Mouse (Mus musculus) hindbrain, embryonic 11.5 days (tissue): ENCODE data around the gene Cirbp. TPM values are rescaled to one million over a fixed set of nuclear protein-coding genes. Genes with fewer than 3 reads are reported as not detected.

Experiments
- ATAC-seq: fragments of 200-750 bp; cut with Nextera tagmentation; 2 replicates; pipeline ENCODE4 v1.8.0; 2017; ENCODE audit warnings: mild to moderate bottlenecking, moderate TSS enrichment, moderate library complexity; ENCODE audit not compliant: low FRiP score
- DNase-seq: peaks from one replicate; pipeline ENCODE4 v3.0.0-alpha.2; 2015; ENCODE audit warnings: low spot score
- H3K27ac ChIP-seq: fragments of 300-500 bp; sonication (generic); 2 replicates; pipeline ENCODE4 v1.5.1; 2014; ENCODE audit warnings: mild to moderate bottlenecking, low read depth, low read length
- H3K27me3 ChIP-seq: fragments of 300-500 bp; sonication (generic); 2 replicates; pipeline ENCODE4 v1.6.1; 2014; ENCODE audit warnings: mild to moderate bottlenecking, low read length, moderate library complexity, mixed read lengths; ENCODE audit not compliant: control insufficient read depth, insufficient read depth
- H3K36me3 ChIP-seq: fragments of 300-500 bp; sonication (generic); 2 replicates; pipeline ENCODE4 v1.6.1; 2014; ENCODE audit warnings: mild to moderate bottlenecking, low read length, moderate library complexity, mixed read lengths; ENCODE audit not compliant: control insufficient read depth, insufficient read depth
- H3K4me1 ChIP-seq: fragments of 300-500 bp; sonication (generic); replicated peaks from 2 replicates; pipeline ENCODE4 v1.6.1; 2014; ENCODE audit warnings: low read length, mixed read lengths; ENCODE audit not compliant: control insufficient read depth, insufficient read depth
- H3K4me2 ChIP-seq: fragments of 300-500 bp; sonication (generic); replicated peaks from 2 replicates; pipeline ENCODE4 v1.6.1; 2014; ENCODE audit warnings: mild to moderate bottlenecking, low read depth, low read length
- H3K4me3 ChIP-seq: fragments of 300-500 bp; sonication (generic); 2 replicates; pipeline ENCODE4 v1.5.1; 2014; ENCODE audit warnings: low read depth, low read length
- H3K9ac ChIP-seq: fragments of 300-500 bp; sonication (generic); 2 replicates; pipeline ENCODE4 v1.6.1; 2014; ENCODE audit warnings: low read depth, low read length
- H3K9me3 ChIP-seq: fragments of 300-500 bp; sonication (generic); 2 replicates; pipeline ENCODE4 v1.6.1; 2016; ENCODE audit warnings: low read length; ENCODE audit not compliant: control insufficient read depth
- whole genome bisulfite sequencing: fragments of 180-500 bp; shearing (Covaris S2); extraction: QIAGEN DNeasy Blood & Tissue Kit; methylation state at CpG from one replicate; pipeline ENCODE4 v1.1.7; 2014; 5-methylcytosine and 5-hydroxymethylcytosine counted together
- polyA plus RNA-seq: library from polyadenylated mRNA; unstranded; fragments of >200 nt; fragmentation: Nextera tagmentation; extraction: Ambion mirVana; gene quantifications from 2 replicates; pipeline ENCODE4 v1.2.1, GENCODE M21; 2014

The Cirbp gene
- polyA plus RNA-seq = 83.4 and 90.4 TPM in 2 replicates

DNA sequence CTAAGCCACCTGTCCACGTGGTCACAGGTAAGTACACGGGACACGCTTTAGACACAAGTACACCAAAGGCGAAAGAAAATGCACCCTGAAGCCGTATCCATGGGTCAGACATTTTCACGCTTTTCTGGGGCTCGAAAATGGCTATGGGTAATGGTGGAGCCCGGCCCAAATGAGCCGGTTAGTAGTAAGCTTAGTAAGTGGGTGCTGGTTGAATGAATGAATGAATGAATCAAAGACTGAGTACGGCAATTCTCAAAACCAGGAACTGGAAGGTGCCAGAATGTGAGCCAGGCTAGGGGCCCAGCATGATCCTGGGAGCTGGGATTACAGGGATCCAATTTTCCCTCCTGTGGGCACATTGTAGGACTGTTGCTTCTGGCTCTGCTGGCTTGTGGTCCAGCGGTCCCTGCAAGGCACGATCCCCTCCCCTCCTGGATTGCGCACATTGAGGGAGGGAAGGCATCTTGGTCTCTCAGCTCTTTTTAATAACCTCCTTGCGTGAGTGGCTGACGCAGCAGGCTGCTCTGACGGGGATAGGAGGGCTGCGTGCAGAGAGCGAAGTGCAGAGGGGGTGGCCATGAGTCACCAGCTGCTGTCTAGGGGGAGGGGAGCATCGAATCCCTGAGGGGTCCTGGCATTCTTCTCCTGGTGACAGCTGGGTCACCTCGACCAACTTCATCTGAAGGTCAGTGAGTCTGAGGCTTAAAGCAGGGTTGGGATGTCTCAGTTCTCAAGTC is at the start of gene Cirbp:
TSS of gene Cirbp (plus strand) at position 594 of the 737 bp plus-strand sequence.
- Histone ChIP-seq H3K4me3 (peak within 1 kb of the TSS; percentile 34), H3K27ac (peak within 1 kb of the TSS; percentile 82), H3K27me3 (0 out of 2 replicates have a peak, but pooled peaks cover 2% of the 10 kb centered on the region), H3K9ac (peak within 1 kb of the TSS; percentile 49), H3K4me2 (peak within 1 kb of the TSS; percentile 70), H3K36me3 (peaks cover 8% of the 10 kb centered on the region), H3K4me1 (peaks cover 23% of the 10 kb centered on the region), H3K9me3 (no peaks in the 10 kb centered on the region)
- 17% methylated on average over 20 of the region's 20 CpGs for WGBS
- ATAC-seq (0 out of 2 replicates have a peak, but pooled peaks have one; percentile 7), DNase-seq (peak; percentile 65)

DNA sequence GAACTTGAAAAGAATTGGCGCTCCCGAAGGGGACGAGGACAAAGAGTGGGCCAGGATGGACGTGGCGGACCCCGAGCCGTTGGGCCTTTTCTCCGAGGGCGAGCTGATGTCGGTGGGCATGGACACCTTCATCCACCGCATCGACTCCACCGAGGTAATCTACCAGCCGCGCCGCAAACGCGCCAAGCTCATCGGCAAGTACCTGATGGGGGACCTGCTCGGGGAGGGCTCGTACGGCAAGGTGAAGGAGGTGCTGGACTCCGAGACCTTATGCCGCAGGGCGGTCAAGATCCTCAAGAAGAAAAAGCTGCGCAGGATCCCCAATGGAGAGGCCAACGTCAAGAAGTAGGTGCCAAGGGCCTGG is 49.2 kb upstream of the Cirbp start:
- H3K4me3 ChIP-seq = peak overlapping the region; percentile 94
- WGBS = under 1% methylated on average over 27 of the region's 27 CpGs
- no peaks in the 10 kb centered on the region for H3K36me3 ChIP-seq
- peak overlapping the region; percentile 58 for H3K4me2 ChIP-seq
- peaks cover 16% of the 10 kb centered on the region for H3K4me1 ChIP-seq
- H3K27ac ChIP-seq = no peak overlapping the region
- H3K27me3 ChIP-seq = no peaks in the 10 kb centered on the region
- DNase-seq (peak; percentile 58), ATAC-seq (no peak)
- peak overlapping the region; percentile 84 for H3K9ac ChIP-seq
- H3K9me3 ChIP-seq = no peaks in the 10 kb centered on the region

DNA sequence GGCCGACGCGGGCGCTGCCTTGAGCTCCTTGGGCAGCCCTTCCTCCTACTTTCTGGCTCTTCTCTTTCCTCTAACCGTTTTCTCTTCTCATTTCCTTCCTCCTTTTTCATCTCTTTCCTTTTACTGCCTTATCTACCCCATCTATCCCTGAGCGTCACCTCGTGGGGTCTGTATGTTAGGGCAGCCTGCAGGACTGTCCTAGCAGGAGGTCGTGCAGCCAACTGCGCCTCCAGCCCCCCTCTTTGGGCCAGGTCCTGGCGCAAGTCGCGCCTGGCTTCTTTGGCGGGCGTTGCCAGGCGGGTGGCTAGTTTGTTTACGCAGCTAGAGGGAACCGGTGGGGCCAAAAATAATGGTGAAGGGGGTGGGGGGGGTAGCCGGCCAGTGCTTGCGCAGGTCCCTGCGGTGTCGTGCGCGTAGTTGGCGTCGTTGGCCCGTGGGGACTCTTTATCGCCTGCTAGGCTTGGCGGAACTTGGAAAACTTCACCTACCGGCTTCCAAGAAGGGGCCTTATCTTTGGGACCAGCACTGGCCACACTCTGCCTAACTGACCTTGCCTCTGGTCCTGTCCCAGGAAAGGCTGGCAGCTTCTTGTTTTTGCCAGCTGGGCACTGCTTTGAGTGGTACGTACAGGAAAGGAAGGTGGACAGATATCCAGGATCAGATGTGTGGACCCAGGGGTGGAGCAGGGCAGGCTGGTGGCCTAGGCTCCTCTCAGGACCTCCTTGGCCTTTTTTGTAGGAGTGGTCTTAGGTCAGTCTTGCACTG is 48.7 kb upstream of the Cirbp start:
- no peaks in the 10 kb centered on the region for H3K36me3 ChIP-seq
- H3K4me2 ChIP-seq = peak overlapping the region; percentile 58
- DNase-seq = no peak
- WGBS = 5% methylated on average over 30 of the region's 30 CpGs
- H3K4me1 ChIP-seq = peaks cover 16% of the 10 kb centered on the region
- no peaks in the 10 kb centered on the region for H3K9me3 ChIP-seq
- no peak for ATAC-seq
- H3K27ac ChIP-seq = no peak overlapping the region
- H3K27me3 ChIP-seq = no peaks in the 10 kb centered on the region
- peak overlapping the region; percentile 94 for H3K4me3 ChIP-seq
- H3K9ac ChIP-seq = peak overlapping the region; percentile 84

GRCm38 (mm10) chr10:80117736-80118135 is 48.0 kb upstream of the Cirbp start:
- no peaks in the 10 kb centered on the region for H3K9me3 ChIP-seq
- DNase-seq = no peak

DNA sequence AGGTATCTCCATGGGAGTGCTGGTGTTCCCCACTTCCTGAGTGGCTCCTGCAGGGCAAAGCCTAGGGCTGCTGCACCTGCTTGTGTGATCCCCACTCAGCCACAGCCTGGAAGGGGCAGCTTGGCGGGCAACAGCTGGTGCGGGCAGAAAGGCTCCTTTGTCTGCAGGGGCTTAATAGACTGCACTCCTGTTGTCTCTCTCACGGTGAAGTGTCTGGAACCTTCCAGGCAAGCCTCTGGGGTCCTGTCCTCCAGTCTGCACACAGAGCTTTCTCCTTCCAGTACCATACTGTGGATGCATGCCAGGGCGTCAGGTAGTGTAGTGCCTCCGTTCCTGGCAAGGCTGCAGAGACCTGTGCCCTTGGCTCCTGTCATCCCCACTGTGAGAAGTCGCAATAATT is 47.2 kb upstream of the Cirbp start:
- DNase-seq (no peak), ATAC-seq (no peak)
- Histone ChIP-seq H3K27ac (peak overlapping the region; percentile 24; the same call in 1 of the 2 replicates), H3K4me1 (peaks cover 16% of the 10 kb centered on the region), H3K4me2 (peak overlapping the region; percentile 11; the same call in 1 of the 2 replicates), H3K27me3 (no peaks in the 10 kb centered on the region), H3K9me3 (no peaks in the 10 kb centered on the region), H3K4me3 (peak overlapping the region; percentile 94; the same call in 1 of the 2 replicates), H3K36me3 (no peaks in the 10 kb centered on the region), H3K9ac (no peak overlapping the region)
- WGBS = 62% methylated on average over 6 of the region's 6 CpGs

More at GRCm38 (mm10) chr10:80117736-80118135, 48.0 kb upstream of the Cirbp start:
- ATAC-seq = no peak
- Histone ChIP-seq H3K9ac (peak overlapping the region; percentile 84; the same call in 1 of the 2 replicates), H3K4me2 (peak overlapping the region; percentile 58), H3K27me3 (no peaks in the 10 kb centered on the region), H3K36me3 (no peaks in the 10 kb centered on the region), H3K4me3 (peak overlapping the region; percentile 94), H3K4me1 (peaks cover 16% of the 10 kb centered on the region), H3K27ac (no peak overlapping the region)
- 64% methylated on average over 1 of the region's 1 CpGs for WGBS

GRCm38 (mm10) chr10:80120146-80120545 is 45.6 kb upstream of the Cirbp start:
- H3K36me3 ChIP-seq = peaks cover 5% of the 10 kb centered on the region; the same call in 1 of the 2 replicates

DNA sequence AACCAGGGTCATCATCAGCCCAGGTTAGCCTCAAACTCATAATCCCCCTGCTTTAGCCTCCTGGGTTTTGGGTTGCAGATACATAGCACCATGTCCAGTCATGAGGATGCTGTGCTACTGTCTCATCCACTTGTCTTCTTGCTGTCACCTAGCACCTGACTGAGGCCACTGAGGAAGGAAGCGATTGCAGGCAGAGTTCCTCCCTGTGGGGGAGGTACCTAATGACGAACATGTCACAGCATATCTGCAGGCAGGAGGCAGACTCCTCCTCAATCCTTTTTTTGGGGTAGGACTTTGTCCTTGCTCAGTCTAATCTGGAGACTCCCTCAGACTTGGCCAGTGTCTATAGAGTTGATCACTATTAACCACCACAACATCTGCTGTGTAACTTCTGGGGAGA is 44.1 kb upstream of the Cirbp start:
- Histone ChIP-seq H3K27ac (no peak overlapping the region), H3K27me3 (no peaks in the 10 kb centered on the region), H3K4me3 (no peak overlapping the region), H3K36me3 (peaks cover 16% of the 10 kb centered on the region; the same call in 1 of the 2 replicates), H3K9me3 (no peaks in the 10 kb centered on the region), H3K4me1 (peaks cover 16% of the 10 kb centered on the region), H3K4me2 (no peak overlapping the region), H3K9ac (no peak overlapping the region)
- ATAC-seq = no peak
- no peak for DNase-seq
- 87% methylated on average over 2 of the region's 2 CpGs for WGBS

More at GRCm38 (mm10) chr10:80120146-80120545, 45.6 kb upstream of the Cirbp start:
- 88% methylated on average over 2 of the region's 2 CpGs for WGBS
- Histone ChIP-seq H3K27ac (no peak overlapping the region), H3K4me1 (peaks cover 16% of the 10 kb centered on the region), H3K9me3 (no peaks in the 10 kb centered on the region), H3K4me2 (no peak overlapping the region), H3K9ac (no peak overlapping the region), H3K27me3 (no peaks in the 10 kb centered on the region), H3K4me3 (no peak overlapping the region)
- ATAC-seq = no peak
- no peak for DNase-seq

GRCm38 (mm10) chr10:80123932-80124562 is 41.7 kb upstream of the Cirbp start:
- Histone ChIP-seq H3K9ac (no peak overlapping the region), H3K9me3 (no peaks in the 10 kb centered on the region), H3K4me1 (no peaks in the 10 kb centered on the region), H3K27me3 (no peaks in the 10 kb centered on the region), H3K4me3 (no peak overlapping the region), H3K4me2 (no peak overlapping the region), H3K36me3 (peaks cover 17% of the 10 kb centered on the region; the same call in 1 of the 2 replicates), H3K27ac (no peak overlapping the region)
- WGBS = 93% methylated on average over 9 of the region's 9 CpGs
- no peak for ATAC-seq
- no peak for DNase-seq
